Mouse (Mus musculus): ENCODE results near the gene Cpsf3. TPM values are rescaled to one million over a fixed set of nuclear protein-coding genes. Genes with fewer than 3 reads are reported as not detected.

Gene Cpsf3
- polyA plus RNA-seq, 1 experiment, result 2.6 TPM

- TF ChIP-seq GATA1 (IDR thresholded peaks at IDR 0.05; ENCODE audit: borderline replicate concordance, low read length), result no peak
- no peak for TF ChIP-seq FLI1 (IDR thresholded peaks at IDR 0.05; ENCODE audit: low read length)
- Histone ChIP-seq H3K36me3 (replicated peaks; ENCODE audit: low read length) (peaks cover 99% of the 10 kb centered on the region), H3K4me1 (peaks cover 48% of the 10 kb centered on the region), H3K9me3 (no peaks in the 10 kb centered on the region), H3K4me3 (replicated peaks) (no peak overlapping the region), H3K27me3 (replicated peaks) (no peaks in the 10 kb centered on the region)
Measured at GRCm38 (mm10) chr12:21265501-21265900, 19.7 kb upstream of the Cpsf3 start.

- Histone ChIP-seq H3K9me3 (no peaks in the 10 kb centered on the region), H3K4me1 (peaks cover 46% of the 10 kb centered on the region), H3K4me3 (replicated peaks) (no peak overlapping the region), H3K27me3 (replicated peaks) (no peaks in the 10 kb centered on the region), H3K36me3 (replicated peaks; ENCODE audit: low read length) (peaks cover 100% of the 10 kb centered on the region)
- no peak for TF ChIP-seq FLI1 (IDR thresholded peaks at IDR 0.05; ENCODE audit: low read length)
- TF ChIP-seq GATA1 (IDR thresholded peaks at IDR 0.05; ENCODE audit: borderline replicate concordance, low read length), result no peak
Measured at GRCm38 (mm10) chr12:21265946-21266783, 19.0 kb upstream of the Cpsf3 start.

DNA sequence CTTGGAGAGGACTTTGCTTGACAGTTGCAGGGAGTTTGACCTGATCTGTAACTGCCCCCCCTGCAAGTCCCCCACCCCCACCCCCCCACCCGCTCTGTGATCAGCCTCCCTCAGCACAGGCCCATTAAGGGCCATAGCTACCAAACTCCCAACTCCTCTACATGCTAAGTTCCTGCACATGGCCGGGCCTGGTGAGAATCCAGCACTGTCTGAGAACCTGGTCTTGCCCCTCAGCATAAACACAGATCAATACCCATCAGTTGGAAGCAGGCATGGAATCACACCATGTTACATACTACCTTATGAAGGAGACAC lies 18.4 kb upstream of the Cpsf3 start:
- H3K36me3 ChIP-seq (replicated peaks; ENCODE audit: low read length), result peaks cover 100% of the 10 kb centered on the region
- H3K9me3 ChIP-seq, result no peaks in the 10 kb centered on the region
- no peak for TF ChIP-seq GATA1 (IDR thresholded peaks at IDR 0.05; ENCODE audit: borderline replicate concordance, low read length)
- TF ChIP-seq FLI1 (IDR thresholded peaks at IDR 0.05; ENCODE audit: low read length), result no peak
- peaks cover 42% of the 10 kb centered on the region for H3K4me1 ChIP-seq
- no peaks in the 10 kb centered on the region for H3K27me3 ChIP-seq (replicated peaks)
- no peak overlapping the region for H3K4me3 ChIP-seq (replicated peaks)

DNA sequence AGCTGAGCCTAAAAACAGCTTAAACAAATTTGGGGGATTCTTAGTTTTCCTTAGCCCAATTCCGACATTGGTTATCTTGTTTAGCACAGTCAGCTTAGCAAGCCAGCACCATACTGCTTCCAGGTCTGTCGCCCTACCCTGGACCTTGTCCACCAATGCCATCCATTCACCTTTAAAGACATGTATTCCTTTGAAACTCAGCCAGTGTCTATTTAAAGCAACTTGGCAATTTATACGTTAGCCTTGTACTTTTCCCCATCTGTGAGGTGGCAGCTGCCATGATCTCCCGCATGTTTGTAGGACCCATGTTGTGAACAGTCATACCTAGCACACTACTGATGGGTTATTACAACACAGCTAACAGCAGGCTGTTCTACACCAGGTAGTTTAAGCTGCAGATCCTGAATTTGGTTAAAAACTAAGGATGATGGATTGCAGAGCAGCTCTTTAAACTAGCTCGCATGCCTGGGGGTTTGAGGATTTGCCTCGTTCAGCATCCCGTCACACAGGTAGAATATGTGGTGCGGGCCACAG lies 17.0 kb upstream of the Cpsf3 start:
- TF ChIP-seq GATA1 (IDR thresholded peaks at IDR 0.05; ENCODE audit: borderline replicate concordance, low read length) (no peak), FLI1 (IDR thresholded peaks at IDR 0.05; ENCODE audit: low read length) (no peak)
- Histone ChIP-seq H3K9me3 (no peaks in the 10 kb centered on the region), H3K4me1 (peaks cover 30% of the 10 kb centered on the region), H3K27me3 (replicated peaks) (no peaks in the 10 kb centered on the region), H3K36me3 (replicated peaks; ENCODE audit: low read length) (peaks cover 100% of the 10 kb centered on the region), H3K4me3 (replicated peaks) (no peak overlapping the region)

- TF ChIP-seq FLI1 (IDR thresholded peaks at IDR 0.05; ENCODE audit: low read length) (no peak), GATA1 (IDR thresholded peaks at IDR 0.05; ENCODE audit: borderline replicate concordance, low read length) (no peak)
- Histone ChIP-seq H3K4me1 (peaks cover 27% of the 10 kb centered on the region), H3K4me3 (replicated peaks) (no peak overlapping the region), H3K36me3 (replicated peaks; ENCODE audit: low read length) (peaks cover 88% of the 10 kb centered on the region), H3K9me3 (no peaks in the 10 kb centered on the region), H3K27me3 (replicated peaks) (no peaks in the 10 kb centered on the region)
Measured at GRCm38 (mm10) chr12:21274446-21274845, 10.7 kb upstream of the Cpsf3 start.

DNA sequence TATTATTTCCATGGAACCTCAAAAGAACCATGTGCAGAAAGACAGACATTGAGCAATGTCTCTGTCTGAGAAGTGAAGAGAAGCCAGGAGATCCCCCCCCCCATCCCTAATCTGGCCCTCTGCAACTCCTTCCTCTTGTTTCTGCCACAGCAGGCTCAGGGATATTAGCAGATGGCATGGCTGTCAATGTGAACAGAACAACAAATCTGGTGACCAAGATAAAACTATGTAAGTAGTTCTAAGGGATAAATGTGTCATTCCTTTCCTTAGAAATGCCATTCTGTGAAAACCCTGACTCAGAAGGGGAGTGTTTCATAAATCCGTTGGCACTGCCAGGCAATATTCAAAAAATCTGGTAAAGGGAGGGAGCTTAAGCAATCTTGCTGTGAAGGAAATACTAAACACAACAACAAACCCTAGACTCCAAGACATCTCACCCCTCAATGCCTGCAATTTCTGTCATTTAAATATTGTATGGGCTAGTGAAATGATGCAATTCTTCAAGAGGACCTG lies 7.8 kb upstream of the Cpsf3 start:
- Histone ChIP-seq H3K36me3 (replicated peaks; ENCODE audit: low read length) (peaks cover 64% of the 10 kb centered on the region), H3K9me3 (no peaks in the 10 kb centered on the region), H3K4me1 (peaks cover 28% of the 10 kb centered on the region), H3K4me3 (replicated peaks) (no peak overlapping the region), H3K27me3 (replicated peaks) (no peaks in the 10 kb centered on the region)
- no peak for TF ChIP-seq FLI1 (IDR thresholded peaks at IDR 0.05; ENCODE audit: low read length)
- no peak for TF ChIP-seq GATA1 (IDR thresholded peaks at IDR 0.05; ENCODE audit: borderline replicate concordance, low read length)

GRCm38 (mm10) chr12:21285508-21286242 lies 484 bp downstream of the Cpsf3 start:
- Histone ChIP-seq H3K27me3 (replicated peaks) (no peaks in the 10 kb centered on the region), H3K9me3 (no peaks in the 10 kb centered on the region), H3K36me3 (replicated peaks; ENCODE audit: low read length) (peaks cover 31% of the 10 kb centered on the region), H3K4me1 (peaks cover 64% of the 10 kb centered on the region), H3K4me3 (replicated peaks) (peak overlapping the region; percentile 90)
- TF ChIP-seq FLI1 (IDR thresholded peaks at IDR 0.05; ENCODE audit: low read length), result no peak
- no peak for TF ChIP-seq GATA1 (IDR thresholded peaks at IDR 0.05; ENCODE audit: borderline replicate concordance, low read length)

- Histone ChIP-seq H3K4me3 (replicated peaks) (peak within 1 kb of the TSS; percentile 90), H3K9me3 (no peaks in the 10 kb centered on the region), H3K27me3 (replicated peaks) (no peaks in the 10 kb centered on the region), H3K36me3 (replicated peaks; ENCODE audit: low read length) (peaks cover 36% of the 10 kb centered on the region), H3K4me1 (peaks cover 64% of the 10 kb centered on the region)
- TF ChIP-seq GATA1 (IDR thresholded peaks at IDR 0.05; ENCODE audit: borderline replicate concordance, low read length) (no peak), FLI1 (IDR thresholded peaks at IDR 0.05; ENCODE audit: low read length) (peak; percentile 86; the same call in 1 of the 2 replicates)
Measured at GRCm38 (mm10) chr12:21286243-21286622, 1.0 kb downstream of the Cpsf3 start, which contains the start of gene Itgb1bp1. TSS of gene Itgb1bp1 (minus strand) at chr12:21286284.

DNA sequence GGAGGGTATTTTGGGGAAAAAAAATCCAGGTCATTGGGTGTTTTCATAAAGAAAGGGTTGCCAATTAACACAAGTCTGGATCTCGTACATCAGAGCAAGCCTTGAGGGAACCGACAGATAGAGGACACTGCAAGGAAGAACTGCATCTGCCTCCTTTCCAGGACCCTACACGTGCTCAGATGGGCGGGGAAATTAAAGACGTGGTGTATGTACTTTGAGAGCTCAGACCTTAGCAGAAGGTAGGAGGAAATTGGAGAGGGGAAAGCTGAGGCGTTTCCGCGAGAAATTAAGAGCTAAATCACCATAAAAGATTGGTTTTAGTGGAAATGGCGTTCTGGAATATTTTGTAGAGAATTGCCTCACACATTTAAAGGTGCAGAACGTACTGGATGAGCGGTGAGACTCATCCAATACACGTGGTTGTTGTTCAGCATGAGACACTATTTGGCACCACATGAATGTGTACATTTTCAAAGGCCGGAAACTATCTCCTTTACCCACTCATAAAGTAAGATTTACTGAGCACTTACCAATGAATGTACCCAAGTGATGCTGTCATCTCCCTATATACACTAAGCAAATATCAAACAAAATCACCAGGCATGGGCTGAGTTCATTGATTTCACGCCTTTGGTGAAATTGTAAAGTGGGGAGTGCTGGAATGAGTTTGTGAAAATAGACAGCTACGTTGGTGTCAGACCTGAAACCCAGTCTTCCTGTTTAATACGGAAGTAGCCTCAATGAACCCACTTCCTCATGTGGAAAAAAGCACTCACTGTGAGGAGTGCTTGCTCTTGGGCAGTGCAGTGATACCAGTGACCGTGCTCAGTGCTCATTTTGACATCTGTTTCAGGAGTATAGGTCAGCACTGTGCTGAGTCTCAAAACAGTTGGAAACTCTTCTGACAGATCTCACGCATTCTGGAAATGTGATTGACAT lies 1.8 kb downstream of the Cpsf3 start:
- H3K36me3 ChIP-seq (replicated peaks; ENCODE audit: low read length), result peaks cover 39% of the 10 kb centered on the region
- H3K4me3 ChIP-seq (replicated peaks), result peak overlapping the region; percentile 90
- peaks cover 64% of the 10 kb centered on the region for H3K4me1 ChIP-seq
- no peaks in the 10 kb centered on the region for H3K27me3 ChIP-seq (replicated peaks)
- TF ChIP-seq GATA1 (IDR thresholded peaks at IDR 0.05; ENCODE audit: borderline replicate concordance, low read length) (no peak), FLI1 (IDR thresholded peaks at IDR 0.05; ENCODE audit: low read length) (no peak)
- H3K9me3 ChIP-seq, result no peaks in the 10 kb centered on the region

Data from megakaryocyte, embryonic 14.5 days (primary cell).